Mouse (Mus musculus) CH12.LX (cell line): ENCODE measurements at regions not wholly inside any gene's neighbourhood (a gene's known extent, or its start where the extent isn't known, plus 50 kb on each side); places are given as distances from the start of the nearest gene placed in this dataset.
A peak's percentile ranks its signal among the peaks of the same experiment; 100 is the strongest.

Source experiments
- DNase-seq: peaks from one replicate; pipeline ENCODE4 v3.0.0-alpha.2; 2013; ENCODE audit errors: extremely low read depth
- H3K27ac ChIP-seq: 2 replicates; pipeline ENCODE4 v1.5.1; 2012; ENCODE audit warnings: low read depth, mild to moderate bottlenecking, control low read depth, moderate library complexity; ENCODE audit not compliant: insufficient read depth
- H3K27me3 ChIP-seq: replicated peaks from 2 replicates; pipeline ENCODE3; 2012; ENCODE audit warnings: inconsistent platforms
- H3K36me3 ChIP-seq, 2 experiments: replicated peaks in 1 of 2; 2 replicates each; pipeline versions ENCODE3 to v1.6.1; 2012; ENCODE audit warnings: inconsistent platforms in 1 of 2, low read length in 1 of 2, mild to moderate bottlenecking in 1 of 2, mixed read lengths in 1 of 2, moderate library complexity in 1 of 2; ENCODE audit not compliant: control insufficient read depth in 1 of 2, insufficient read depth in 1 of 2
- H3K4me1 ChIP-seq, 2 experiments: 2 replicates each; pipeline ENCODE4 v1.6.1; 2012; ENCODE audit warnings: inconsistent platforms in 1 of 2, moderate library complexity in 1 of 2; ENCODE audit not compliant: insufficient read depth in 2 of 2, control insufficient read depth in 1 of 2
- H3K4me2 ChIP-seq: 2 replicates; pipeline ENCODE4 v1.6.1; 2012; ENCODE audit warnings: low read depth, mild to moderate bottlenecking, control low read depth; ENCODE audit not compliant: poor library complexity, insufficient read depth, severe bottlenecking
- H3K4me3 ChIP-seq, 3 experiments: fragments of 150-350 bp in 1 of 3; sonication (generic) in 1 of 3; replicated peaks in 1 of 3; 2 replicates each; pipeline versions ENCODE3 to v1.5.1; 2011 to 2012; ENCODE audit warnings: low read depth in 2 of 3, low read length in 2 of 3, mild to moderate bottlenecking in 2 of 3, moderate library complexity in 2 of 3, control low read depth in 1 of 3, improper control_type of control experiment in 1 of 3, inconsistent platforms in 1 of 3, mixed read lengths in 1 of 3; ENCODE audit not compliant: poor library complexity in 1 of 3
- H3K79me2 ChIP-seq: replicated peaks from 2 replicates; pipeline ENCODE4 v1.6.1; 2012; ENCODE audit warnings: mild to moderate bottlenecking, moderate library complexity; ENCODE audit not compliant: control insufficient read depth, poor library complexity, insufficient read depth, severe bottlenecking; ENCODE audit errors: extremely low read depth
- H3K9ac ChIP-seq: 2 replicates; pipeline ENCODE4 v1.6.1; 2012; ENCODE audit warnings: low read depth, mild to moderate bottlenecking, control low read depth, moderate library complexity; ENCODE audit not compliant: insufficient read depth
- H3K9me3 ChIP-seq: replicated peaks from 2 replicates; pipeline ENCODE3; 2012; ENCODE audit warnings: low read length, inconsistent platforms, mixed read lengths
- CHD1 ChIP-seq: IDR thresholded peaks from 2 replicates; pipeline ENCODE4 v1.6.1; 2012; ENCODE audit warnings: low read depth, low read length, improper control_type of control experiment, inconsistent platforms
- CTCF ChIP-seq, 2 experiments: IDR thresholded peaks in 1 of 2; conservative IDR thresholded peaks in 1 of 2; 2 replicates each; pipeline ENCODE4 v1.5.1; 2011 to 2012; ENCODE audit warnings: low read depth in 2 of 2, low read length in 2 of 2, improper control_type of control experiment in 1 of 2, inconsistent platforms in 1 of 2, mild to moderate bottlenecking in 1 of 2, moderate library complexity in 1 of 2
- E2F4 ChIP-seq: IDR thresholded peaks from 2 replicates; pipeline ENCODE4 v1.6.1; 2011; ENCODE audit warnings: low read depth, low read length, improper control_type of control experiment; ENCODE audit not compliant: insufficient replicate concordance
- ELF1 ChIP-seq: IDR thresholded peaks from 2 replicates; pipeline ENCODE4 v1.6.1; 2014; ENCODE audit warnings: low read depth, mild to moderate bottlenecking, inconsistent platforms, low read length, improper control_type of control experiment
- EP300 ChIP-seq: IDR thresholded peaks from 2 replicates; pipeline ENCODE4 v1.6.1; 2011; ENCODE audit warnings: low read length, improper control_type of control experiment
- ETS1 ChIP-seq: conservative IDR thresholded peaks from 2 replicates; pipeline ENCODE4 v1.6.1; 2012; ENCODE audit warnings: low read depth, mild to moderate bottlenecking, inconsistent platforms, low read length, improper control_type of control experiment, moderate library complexity
- GABPA ChIP-seq: IDR thresholded peaks from 2 replicates; pipeline ENCODE4 v1.6.1; 2012; ENCODE audit warnings: low read depth, low read length, improper control_type of control experiment, inconsistent platforms; ENCODE audit not compliant: insufficient replicate concordance
- JUN ChIP-seq: IDR thresholded peaks from 2 replicates; pipeline ENCODE4 v1.6.1; 2011; ENCODE audit warnings: low read depth, mild to moderate bottlenecking, low read length, improper control_type of control experiment, moderate library complexity; ENCODE audit not compliant: insufficient read depth
- MAFK ChIP-seq: IDR thresholded peaks from 2 replicates; pipeline ENCODE4 v1.6.1; 2011; ENCODE audit warnings: low read length, improper control_type of control experiment; ENCODE audit not compliant: insufficient replicate concordance
- MAX ChIP-seq: IDR thresholded peaks from 2 replicates; pipeline ENCODE4 v1.6.1; 2011; ENCODE audit warnings: low read length, improper control_type of control experiment
- MAZ ChIP-seq: IDR thresholded peaks from 2 replicates; pipeline ENCODE4 v1.6.1; 2012; ENCODE audit warnings: low read depth, mild to moderate bottlenecking, inconsistent platforms, low read length, improper control_type of control experiment, moderate library complexity
- MXI1 ChIP-seq: IDR thresholded peaks from 2 replicates; pipeline ENCODE4 v1.6.1; 2011; ENCODE audit warnings: mild to moderate bottlenecking, low read depth, low read length, improper control_type of control experiment
- NELFE ChIP-seq: IDR thresholded peaks from 2 replicates; pipeline ENCODE4 v1.6.1; 2011; ENCODE audit warnings: low read depth, low read length, improper control_type of control experiment
- NRF1 ChIP-seq: IDR thresholded peaks from 2 replicates; pipeline ENCODE4 v1.6.1; 2014; ENCODE audit warnings: low read depth, mild to moderate bottlenecking, inconsistent platforms, low read length, improper control_type of control experiment, moderate library complexity
- POLR2A ChIP-seq: IDR thresholded peaks from 2 replicates; pipeline ENCODE4 v1.6.1; 2011; ENCODE audit warnings: low read depth, mild to moderate bottlenecking, improper control_type of control experiment, low read length
- RAD21 ChIP-seq: IDR thresholded peaks from 2 replicates; pipeline ENCODE4 v1.6.1; 2011; ENCODE audit warnings: low read depth, mild to moderate bottlenecking, low read length, improper control_type of control experiment, moderate library complexity
- SMC3 ChIP-seq: IDR thresholded peaks from 2 replicates; pipeline ENCODE4 v1.6.1; 2011; ENCODE audit warnings: low read depth, low read length, improper control_type of control experiment
- TCF12 ChIP-seq: IDR thresholded peaks from 2 replicates; pipeline ENCODE4 v1.6.1; 2014; ENCODE audit warnings: low read depth, mild to moderate bottlenecking, inconsistent platforms, low read length, improper control_type of control experiment
- UBTF ChIP-seq: IDR thresholded peaks from 2 replicates; pipeline ENCODE4 v1.6.1; 2012; ENCODE audit warnings: low read depth, mild to moderate bottlenecking, inconsistent platforms, low read length, improper control_type of control experiment, moderate library complexity
- ZKSCAN1 ChIP-seq: IDR thresholded peaks from 2 replicates; pipeline ENCODE4 v1.6.1; 2012; ENCODE audit warnings: low read depth, inconsistent platforms, low read length, improper control_type of control experiment, borderline replicate concordance
- ZMIZ1 ChIP-seq: IDR thresholded peaks from 2 replicates; pipeline ENCODE4 v1.6.1; 2012; ENCODE audit warnings: low read depth, mild to moderate bottlenecking, inconsistent platforms, low read length, improper control_type of control experiment
- dilution Hi-C: fragments of 300-500 bp; cut with MboI; formaldehyde crosslinking; loops from 2 replicates; pipeline ENCODE4 v1.14.3; 2020; ENCODE audit warnings: low sequenced_read_pairs; ENCODE audit not compliant: extremely low pct_unique_long_range_greater_than_20kb, extremely low pct_ligation_motif_present
- in situ Hi-C: fragments of 300-500 bp; cut with MboI; formaldehyde crosslinking; loops from 3 replicates; pipeline ENCODE4 v1.14.3; 2019; ENCODE audit warnings: low sequenced_read_pairs, low pct_ligation_motif_present, low pct_unique_long_range_greater_than_20kb, mixed read lengths

GRCm38 (mm10) chr1:36009010-36009619, 59.1 kb upstream of the Hs6st1 start:
- DNase-seq = no peak
- in situ Hi-C loops = no loop called here

GRCm38 (mm10) chr1:36010151-36010550, 58.0 kb upstream of the Hs6st1 start:
- no peak for DNase-seq
- in situ Hi-C loops (no loop called here), dilution Hi-C loops (no loop called here)

More at GRCm38 (mm10) chr1:36009010-36009619, 59.1 kb upstream of the Hs6st1 start:
- no peak overlapping the region for H3K4me2 ChIP-seq
- H3K9ac ChIP-seq = no peak overlapping the region
- H3K27ac ChIP-seq = no peak overlapping the region
- H3K4me1 ChIP-seq = peaks cover 4 to 12% of the 10 kb centered on the region in 2 experiments; a peak in 3 of 4 replicates
- TF ChIP-seq EP300 (no peak), NRF1 (no peak), MAZ (no peak), GABPA (no peak), ELF1 (no peak), RAD21 (no peak), ZKSCAN1 (no peak), NELFE (no peak), E2F4 (no peak), ZMIZ1 (no peak), UBTF (no peak), MAX (no peak), ETS1 (no peak), CTCF (conservative IDR thresholded peaks at IDR 0.05 in 1 of 2, IDR thresholded peaks at IDR 0.05 in 1 of 2; ENCODE audit: low read depth in 2 of 2, low read length in 2 of 2) (no peak), MAFK (no peak), JUN (no peak), CHD1 (no peak), MXI1 (no peak), TCF12 (no peak)
- TF ChIP-seq, all 38 proteins: peak for 0
- Histone ChIP-seq H3K79me2 (no peaks in the 10 kb centered on the region), H3K27me3 (no peaks in the 10 kb centered on the region), H3K36me3 (no peaks in the 10 kb centered on the region), H3K4me3 (no peak overlapping the region), H3K9me3 (no peaks in the 10 kb centered on the region)
- dilution Hi-C loops = no loop called here

More at GRCm38 (mm10) chr1:36010151-36010550, 58.0 kb upstream of the Hs6st1 start:
- no peak overlapping the region for H3K27ac ChIP-seq
- no peak overlapping the region for H3K4me2 ChIP-seq
- TF ChIP-seq SMC3 = peak; percentile 38
- peak in 1 of 2 experiments; percentile 55; a peak in 2 of 4 replicates for TF ChIP-seq CTCF (conservative IDR thresholded peaks at IDR 0.05 in 1 of 2, IDR thresholded peaks at IDR 0.05 in 1 of 2; ENCODE audit: low read depth in 2 of 2, low read length in 2 of 2)
- TF ChIP-seq ZKSCAN1 = no peak
- no peak for TF ChIP-seq EP300
- peak; percentile 42 for TF ChIP-seq RAD21
- TF ChIP-seq POLR2A = no peak
- no peaks in the 10 kb centered on the region for H3K36me3 ChIP-seq
- no peaks in the 10 kb centered on the region for H3K27me3 ChIP-seq
- no peak overlapping the region for H3K4me3 ChIP-seq
- H3K9me3 ChIP-seq = no peaks in the 10 kb centered on the region
- H3K4me1 ChIP-seq = peaks cover 4 to 13% of the 10 kb centered on the region in 2 experiments; a peak in 3 of 4 replicates
- no peaks in the 10 kb centered on the region for H3K79me2 ChIP-seq
- H3K9ac ChIP-seq = no peak overlapping the region
